Mouse (Mus musculus): ENCODE measurements around the gene Tmigd3.

DNA sequence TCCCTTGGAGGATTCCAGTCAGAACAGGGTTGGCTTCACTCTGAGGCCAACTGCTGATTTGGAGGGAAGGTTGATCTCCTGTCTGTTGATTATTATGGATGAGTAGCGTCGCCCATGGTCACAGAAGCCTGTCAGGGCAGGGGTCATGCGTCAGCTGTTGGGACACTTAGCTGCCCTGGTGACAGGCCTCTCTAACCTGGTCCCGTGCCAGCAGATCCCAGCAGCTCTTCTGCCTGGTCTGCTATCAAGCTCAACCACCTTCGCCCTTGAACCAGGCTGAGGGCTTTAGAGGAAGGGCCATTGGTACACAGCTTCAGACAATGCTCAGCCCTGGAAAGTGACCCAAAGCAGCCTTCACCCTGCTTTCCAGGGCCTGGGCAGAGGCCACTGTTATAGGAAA, 5.3 kb downstream of the Tmigd3 start:
- TF ChIP-seq CTCF (IDR thresholded peaks at IDR 0.05; ENCODE audit: low read depth) (no peak), EP300 (IDR thresholded peaks at IDR 0.05; ENCODE audit: low read depth) (no peak)

All from liver, postnatal 0 days (tissue).